Mouse (Mus musculus): ENCODE results near the gene Glrx.

Glrx gene

DNA sequence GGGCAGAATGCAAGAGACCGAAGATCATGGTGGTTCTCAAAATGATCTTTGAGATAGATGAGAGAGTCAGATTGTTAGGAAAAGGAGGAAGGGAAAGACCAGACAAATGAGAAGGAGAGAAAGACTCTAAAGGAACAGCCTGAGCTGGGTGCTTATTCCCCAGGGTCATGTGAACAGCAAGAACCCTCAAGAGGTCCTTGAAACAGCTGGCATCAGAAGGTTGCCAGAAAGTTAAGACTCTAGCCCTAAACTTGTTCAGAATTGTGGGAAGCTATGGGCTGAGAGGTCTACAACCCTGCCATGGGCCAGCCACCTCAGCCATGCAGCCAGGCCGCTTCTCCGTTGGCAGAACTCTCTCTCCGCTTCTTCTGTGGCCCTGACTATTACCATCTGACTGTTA, 1.2 kb upstream of the Glrx start:
- DNase-seq: no peak

DNA sequence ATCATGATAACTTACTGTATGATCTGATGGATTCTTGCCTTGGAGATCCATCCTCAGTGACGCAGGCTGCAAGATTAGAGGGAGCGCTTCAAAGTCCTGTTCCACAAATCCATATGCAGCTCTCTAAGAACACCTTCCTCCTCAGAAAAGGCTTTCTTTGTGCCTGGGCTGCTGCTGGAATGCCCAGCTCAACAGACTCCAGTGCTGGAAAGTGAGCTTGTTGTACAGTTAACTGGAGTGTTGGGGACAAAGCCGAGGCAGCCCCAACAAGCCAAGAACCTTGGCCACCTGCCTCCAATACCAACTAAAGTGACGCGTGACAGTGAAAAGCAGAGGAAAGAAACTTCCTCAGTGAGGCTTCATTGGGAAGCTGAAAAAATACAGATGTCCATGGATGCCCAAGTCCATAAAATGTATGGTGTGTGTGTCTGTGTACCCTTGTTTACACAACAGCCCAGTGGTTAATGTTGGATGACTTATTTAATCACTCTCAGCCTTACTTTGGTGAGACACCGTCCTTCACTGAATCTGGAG, 1.2 kb downstream of the Glrx start:
- DNase-seq: no peak

DNA sequence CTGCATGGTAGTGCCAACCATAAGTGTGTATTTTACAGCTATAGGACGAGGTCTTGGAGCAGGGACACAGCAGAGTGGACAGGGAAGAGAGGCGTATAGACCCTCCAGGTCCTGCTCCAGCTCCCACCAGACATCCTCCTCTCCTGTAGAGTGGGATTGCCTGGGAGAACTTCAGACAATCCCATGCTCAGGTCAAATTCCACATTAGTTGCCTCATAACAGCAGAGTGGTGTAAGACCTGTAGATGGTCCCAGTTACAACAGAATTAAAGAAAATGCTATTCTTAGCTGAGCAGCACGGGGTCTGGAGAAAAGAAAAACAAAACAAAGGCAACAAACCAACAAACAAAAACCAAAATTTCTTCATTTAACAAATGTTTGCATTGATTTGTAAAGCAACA, 2.3 kb downstream of the Glrx start:
- no peak for DNase-seq

DNA sequence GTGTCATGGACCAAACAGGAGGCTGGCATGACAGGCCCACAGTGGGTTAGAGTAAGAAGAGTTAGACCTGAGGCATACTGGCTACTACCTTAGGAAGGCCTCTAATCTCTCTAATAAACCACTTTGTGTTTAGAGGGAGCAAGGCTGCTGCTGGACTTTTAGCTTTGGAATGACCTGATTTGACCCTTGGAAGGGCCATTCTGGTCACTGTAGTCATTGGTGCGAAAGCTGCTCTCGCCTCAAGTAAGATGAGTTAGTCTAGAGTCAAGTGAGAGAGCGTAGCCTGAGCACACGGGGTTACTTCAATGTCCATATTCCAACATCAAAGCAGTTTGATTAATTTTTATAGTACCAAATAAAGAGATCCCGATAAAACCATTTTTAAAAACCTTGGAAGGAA, 3.7 kb downstream of the Glrx start:
- no peak for DNase-seq

DNA sequence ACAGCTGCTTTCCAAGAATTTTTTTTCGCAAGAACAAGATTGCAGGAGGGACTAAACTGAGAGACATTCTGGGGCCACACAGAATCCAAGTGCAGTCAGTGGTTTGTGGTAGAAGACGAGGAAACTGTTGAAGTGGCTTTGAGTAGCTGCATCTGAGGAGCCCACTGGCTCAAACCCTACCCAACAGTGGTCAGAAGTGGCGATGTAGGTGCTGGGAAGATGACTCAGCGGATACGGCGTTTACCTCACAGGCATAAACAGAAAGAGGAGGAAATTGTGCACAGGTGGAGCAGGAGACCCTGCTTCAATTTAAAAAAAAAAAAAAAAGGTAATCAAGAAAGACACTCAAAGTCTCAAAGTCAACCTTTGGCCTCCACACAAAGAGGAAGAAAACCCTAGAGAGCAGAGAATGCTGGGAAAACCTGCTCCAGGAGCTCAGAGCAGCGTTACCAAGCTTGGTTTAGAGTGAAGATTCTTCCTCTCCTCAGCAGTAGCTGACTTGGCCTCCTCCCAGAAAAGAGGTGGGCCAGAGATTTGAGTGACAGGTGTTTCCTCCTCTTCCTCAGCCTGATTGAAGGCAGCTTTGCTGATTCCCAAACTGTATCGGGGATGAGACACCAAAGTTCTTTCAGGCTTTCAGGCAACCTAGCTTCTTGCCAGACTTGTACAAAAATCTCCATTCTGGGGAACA, 4.5 kb downstream of the Glrx start:
- DNase-seq: no peak

DNA sequence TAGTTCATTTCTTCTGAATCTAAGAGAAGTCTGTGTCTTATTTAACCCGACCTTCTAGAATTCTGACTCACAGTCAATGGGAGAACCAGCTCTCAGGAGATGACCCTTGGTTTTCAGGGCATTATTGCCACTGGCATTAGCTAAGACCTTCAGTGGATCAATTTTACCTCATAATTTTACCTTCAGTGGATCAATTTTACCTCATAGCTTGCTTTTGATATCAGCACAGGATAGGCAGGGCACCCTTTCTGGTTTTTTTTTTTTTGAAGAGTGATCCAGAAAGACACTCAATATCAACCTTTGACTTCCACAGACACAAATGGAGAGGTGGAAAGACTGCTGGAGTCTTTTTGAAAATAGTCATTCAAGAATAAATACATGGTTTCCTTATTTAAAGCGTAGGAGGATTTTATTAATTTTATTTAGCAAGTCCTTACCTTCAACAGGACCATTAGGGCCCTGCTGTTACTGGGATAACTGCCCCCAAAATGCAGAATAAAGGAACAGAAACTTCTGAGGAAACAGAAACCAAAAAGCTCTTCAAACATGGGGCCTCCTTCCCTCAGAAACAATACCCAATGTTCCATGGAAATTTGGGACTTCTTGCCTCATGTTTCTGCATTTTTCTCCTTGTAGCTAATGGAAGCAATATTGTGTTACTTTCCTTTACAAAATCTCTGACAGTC, 5.3 kb downstream of the Glrx start:
- DNase-seq: no peak

DNA sequence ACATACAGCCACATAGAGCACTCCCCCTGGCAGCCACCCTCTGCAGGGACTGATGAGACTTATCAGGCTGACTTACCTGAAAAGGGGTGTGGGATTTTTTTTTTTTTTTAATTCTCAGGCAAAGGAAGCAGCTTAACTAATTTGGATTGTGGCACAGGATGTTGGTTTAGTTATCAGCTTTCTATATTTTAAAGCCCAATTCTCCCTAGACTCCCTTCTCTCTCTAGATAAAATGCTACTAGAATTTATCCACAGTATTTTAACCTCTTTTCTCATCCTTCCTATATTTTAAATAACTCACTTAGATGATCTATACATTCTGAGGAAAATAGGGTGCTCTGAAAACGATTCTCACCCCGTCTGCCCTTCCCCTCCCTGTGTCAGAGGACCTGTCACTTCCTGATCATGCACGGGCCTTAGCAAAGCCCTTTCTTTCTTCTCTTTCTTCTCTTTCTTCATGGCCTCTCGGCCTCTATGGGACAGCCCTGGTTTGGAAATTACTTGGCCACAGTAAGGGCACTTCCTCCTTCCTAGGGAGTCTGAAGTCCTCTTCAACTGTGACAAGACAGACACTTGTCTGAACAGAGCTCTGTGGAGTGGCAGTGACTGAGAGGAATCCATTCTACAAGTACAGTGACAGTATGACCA, 6.0 kb downstream of the Glrx start:
- no peak for DNase-seq

DNA sequence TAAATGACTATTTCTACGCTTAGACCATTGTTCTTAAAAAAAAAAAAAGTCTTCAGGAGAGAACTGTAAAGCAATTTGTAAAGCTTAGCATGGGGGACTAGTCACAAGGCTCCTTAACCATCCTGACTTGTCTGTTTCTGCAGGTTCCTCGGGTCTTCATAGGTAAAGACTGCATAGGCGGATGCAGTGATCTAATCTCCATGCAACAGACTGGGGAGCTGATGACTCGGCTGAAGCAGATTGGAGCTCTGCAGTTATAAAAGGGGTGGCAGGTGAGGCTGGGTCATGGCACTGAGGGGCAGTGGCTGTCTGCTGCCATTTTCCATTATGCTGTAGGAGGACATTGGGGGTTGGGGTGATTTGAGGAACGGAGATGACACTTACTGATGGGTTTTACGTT, 7.4 kb downstream of the Glrx start:
- DNase-seq: no peak

DNA sequence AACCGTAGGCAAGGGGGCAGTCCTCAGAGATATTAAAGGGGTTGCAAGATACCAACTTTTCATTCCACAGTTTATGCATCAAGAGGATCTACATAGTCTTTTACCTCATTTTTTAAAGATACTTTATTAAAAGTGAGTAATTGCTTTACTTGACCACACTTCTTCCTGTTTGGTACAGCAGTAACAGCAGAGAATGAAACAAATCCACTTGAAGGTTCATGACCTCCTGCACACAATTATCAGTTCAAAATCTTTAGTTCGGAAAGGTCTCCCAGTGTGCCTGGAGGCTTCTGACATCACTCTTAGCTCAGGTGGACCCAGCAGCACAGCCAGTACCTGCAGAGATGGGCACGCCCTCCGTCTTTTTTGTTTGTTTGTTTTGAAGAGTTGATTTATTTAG, 12.4 kb downstream of the Glrx start:
- DNase-seq: no peak

DNA sequence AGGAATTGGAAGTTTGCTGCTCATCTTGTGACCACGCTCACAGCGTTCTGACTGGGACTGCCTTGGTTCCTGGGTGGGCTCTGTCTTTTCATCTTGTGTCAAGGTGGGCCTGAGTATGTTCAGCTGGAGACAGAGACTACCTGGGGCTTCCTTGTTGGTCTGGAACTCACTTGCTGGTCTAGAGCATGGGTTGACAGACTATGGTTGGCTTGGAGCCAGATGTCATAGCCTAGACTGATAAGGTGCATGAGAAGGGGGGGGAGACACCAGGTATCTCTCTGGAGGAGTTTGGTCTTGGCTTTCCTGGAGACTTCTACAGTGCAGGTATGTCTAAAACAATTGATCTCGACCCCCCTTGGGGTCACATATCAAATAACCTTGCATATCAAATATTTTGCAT, 13.4 kb downstream of the Glrx start:
- no peak for DNase-seq

DNA sequence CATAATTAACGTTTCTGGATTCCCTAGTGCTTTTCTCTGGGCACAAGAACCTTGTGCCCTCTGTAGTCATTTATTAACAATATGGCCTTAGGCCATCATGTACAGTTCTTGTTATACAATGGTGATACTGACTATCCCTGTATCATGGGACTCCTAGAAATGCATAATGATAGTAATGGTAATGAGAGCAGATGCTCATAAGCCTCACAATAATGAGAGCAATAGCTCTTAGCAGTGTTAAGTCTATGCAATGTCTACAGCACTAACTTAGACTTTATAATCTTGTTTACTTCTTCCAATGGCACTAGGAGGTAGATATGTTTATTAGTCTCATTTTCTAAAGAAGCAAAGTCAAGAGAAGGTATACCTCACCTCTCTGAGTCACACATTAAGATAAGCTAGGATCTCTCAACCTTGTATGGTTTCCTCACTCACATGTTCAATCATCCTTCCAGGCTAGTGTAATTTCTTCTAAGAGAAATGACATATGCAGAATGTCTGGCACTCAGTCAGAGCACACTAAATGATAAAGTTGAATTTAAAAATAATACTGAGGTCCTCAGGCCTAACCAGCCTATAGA, 19.7 kb downstream of the Glrx start:
- no peak for DNase-seq

DNA sequence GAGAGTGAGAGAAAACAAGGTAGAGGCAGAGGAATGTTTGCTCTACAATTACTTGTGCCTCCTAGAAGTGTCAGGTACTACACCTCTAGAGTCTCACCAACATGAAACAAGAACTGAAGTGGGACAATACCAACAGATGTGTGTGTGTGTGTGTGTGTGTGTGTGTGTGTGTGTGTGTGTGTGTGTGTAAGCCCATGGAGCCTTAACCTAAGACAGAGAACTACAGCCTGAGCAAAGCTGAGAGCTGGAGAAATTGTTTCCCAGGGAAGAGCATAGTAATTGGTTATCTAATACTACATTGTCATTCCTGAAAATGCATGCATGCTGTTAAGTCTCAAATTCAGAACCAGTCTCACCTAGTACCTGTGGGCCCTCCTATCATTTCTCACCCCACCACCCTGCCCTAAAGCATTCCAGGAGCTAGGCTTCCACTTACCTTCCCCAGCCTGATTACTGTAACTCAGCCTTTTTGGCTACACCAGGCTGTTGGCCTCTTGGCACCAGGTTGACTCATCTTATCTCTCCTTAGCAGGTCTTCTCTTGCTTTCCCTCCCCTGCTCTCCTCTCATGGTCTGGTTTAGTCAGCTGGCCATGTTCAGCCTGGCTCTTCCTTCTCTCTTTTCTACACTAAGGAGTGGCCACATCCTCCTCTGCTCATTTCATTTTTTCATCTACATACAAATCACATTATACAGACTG, 26.0 kb downstream of the Glrx start:
- DNase-seq: no peak

DNA sequence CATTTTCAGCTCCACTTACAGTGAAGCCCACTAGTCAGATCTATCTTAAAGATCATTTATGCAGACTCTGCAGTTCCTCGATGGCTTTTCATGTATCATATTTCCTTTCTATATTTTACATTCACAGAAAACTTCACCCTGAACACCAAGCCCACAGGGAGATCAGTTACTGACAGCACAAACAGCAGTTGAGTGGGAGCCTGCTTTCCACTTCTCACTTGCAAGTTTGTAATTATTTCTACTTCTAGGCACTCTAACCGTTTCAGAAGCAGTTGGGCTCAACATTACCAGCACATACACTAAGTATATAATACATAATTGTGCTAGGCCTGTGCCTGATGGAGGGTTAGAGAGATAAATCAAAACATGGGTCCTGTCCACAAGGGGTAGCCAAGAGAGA, 28.2 kb downstream of the Glrx start:
- DNase-seq: no peak

DNA sequence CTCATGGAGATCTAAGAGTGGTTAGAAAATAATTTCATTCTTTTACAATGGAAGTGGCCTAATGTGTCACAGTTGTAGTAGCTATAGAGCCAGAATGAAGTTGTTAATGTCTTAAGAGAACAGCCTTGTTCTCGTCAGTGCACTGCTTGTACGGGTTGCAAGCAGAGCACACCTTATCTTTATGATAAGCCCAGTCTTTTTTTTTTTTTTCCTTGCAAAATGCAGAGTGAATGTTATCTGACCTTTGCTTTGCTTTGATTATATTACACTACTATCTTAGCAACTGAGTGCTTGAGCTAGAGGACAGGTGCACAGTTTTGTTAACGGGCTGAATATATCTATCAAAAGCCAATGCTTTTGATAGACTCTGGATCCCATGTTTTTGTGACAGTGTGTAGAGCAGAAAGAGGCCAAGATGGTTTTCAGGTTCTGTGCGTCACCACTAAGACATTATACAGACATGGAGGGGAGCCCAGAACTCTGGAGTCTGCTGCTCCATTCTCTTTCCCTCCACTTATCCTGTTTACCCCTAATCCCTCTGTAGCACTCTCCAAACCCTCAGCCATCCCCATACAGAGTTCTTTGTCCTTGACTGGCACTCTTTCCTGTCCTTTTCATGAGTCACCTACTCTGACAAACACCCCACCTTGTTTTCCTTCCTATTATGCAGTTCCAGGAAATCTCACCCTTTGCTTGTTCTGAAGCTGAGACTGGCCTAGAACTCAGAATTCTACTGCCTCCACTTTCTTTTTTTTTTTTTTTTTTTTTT, 35.1 kb downstream of the Glrx start:
- no peak for DNase-seq

DNA sequence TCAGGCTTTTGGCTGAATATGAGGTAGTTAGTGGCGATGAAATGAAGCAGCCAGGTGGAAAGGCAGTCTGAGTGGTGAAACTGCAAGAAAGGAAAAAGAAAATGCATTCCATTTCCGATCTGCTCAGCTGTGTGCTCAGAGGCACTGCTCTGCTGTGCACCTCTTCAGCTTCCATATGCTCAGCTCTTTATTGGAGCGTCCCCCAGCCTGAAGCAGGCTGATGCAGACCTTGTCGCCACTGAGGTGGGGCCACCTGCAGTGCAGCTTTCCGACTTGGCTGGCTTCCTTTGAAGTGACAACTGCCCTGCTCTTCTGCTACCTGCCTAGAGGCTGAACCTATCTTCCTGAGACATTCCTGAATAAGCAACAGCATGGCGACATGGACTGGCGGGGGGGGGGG, 36.5 kb downstream of the Glrx start:
- DNase-seq: peak; percentile 36

DNA sequence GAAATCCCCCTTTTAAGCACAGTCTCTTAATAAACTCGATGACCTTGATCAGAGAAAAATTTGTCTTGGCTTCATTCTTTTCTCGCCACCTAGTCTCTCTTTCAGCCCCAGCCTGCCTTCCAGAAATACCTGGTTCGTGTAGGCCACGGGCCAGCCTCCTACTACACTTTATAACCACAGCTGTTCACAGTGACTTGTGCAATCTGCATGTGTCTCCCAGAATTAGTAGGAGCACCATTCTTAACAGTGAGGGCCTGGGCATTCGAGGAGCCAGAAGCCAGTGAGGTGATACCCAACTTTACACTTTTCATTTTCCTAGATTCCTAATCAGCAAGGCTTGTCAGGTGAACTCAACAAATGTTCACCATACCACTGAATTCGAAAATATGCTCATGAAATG, 36.9 kb downstream of the Glrx start:
- DNase-seq: no peak

DNA sequence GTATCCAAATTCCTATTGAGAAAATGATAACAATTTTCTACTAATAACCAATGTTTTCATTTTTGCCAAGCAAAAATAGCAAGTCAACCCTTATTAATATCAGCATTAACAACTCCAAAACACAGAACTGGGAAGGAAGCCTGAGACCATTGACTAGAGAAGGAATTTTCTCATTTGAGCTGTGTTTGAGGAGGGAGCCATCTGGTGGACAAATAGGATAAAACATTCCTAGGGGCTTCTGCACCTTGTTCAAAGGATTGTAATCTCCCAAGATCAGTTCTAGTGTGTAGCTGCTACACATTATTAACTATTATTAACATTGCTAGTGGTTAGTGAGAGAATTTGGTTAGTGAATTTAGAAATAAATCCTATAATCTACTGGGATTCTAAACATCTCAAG, 38.2 kb downstream of the Glrx start:
- peak; percentile 43 for DNase-seq

DNA sequence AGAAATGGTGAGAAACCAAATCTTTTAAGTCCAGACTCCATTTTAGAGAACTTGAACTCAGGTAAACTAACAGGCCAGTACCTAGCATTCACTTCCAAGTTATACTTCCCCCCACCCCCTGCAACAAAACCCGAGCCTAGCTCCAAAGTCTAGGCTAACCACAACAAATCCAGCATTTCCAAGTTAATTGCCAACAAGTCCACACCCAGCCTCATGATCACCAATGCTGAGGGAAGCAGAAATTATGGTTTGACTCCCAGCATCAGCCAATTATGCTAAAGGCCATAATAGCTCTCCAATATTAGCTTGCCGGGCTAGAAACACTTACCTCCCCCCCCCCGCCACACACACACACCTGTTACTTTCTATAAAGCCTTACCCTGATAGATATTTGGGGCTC, 40.1 kb downstream of the Glrx start:
- DNase-seq: no peak

DNA sequence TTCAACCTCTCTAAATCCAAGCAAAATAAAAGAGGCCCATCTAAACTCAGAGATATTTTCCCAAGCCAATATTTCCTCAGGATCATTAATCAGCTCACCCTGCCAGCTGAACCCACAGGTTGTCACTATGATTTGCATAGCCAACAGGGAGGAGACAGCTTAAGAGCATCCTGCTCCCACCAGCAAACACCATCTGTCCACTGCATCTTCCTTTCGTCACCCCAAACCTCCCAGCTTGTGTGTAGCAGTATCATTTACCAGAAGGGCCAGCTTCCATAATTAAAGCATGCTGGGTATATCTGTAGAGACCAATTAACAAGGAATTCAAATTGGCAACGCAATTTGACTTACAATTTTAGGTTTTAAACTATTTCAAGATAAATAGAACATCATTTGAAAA, 40.8 kb downstream of the Glrx start:
- no peak for DNase-seq

DNA sequence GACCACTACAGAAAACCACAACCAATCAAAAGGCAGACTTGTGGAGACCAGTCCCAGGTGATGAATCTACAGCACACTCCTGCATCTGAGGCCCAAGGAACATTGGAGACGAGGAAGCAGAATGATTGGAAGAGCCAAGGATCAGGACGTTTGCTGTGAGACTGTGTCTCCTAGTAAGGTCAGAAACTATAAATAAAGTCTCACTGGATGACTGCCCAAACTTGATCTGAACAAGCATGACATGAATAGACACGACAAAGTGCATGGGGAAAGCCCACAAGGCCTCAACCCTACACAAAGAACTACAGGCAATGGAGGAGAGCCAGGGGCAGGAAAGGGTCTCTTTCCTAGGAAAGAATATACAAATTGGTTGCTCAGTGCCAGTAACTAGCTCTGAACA, 44.1 kb downstream of the Glrx start:
- no peak for DNase-seq

DNA sequence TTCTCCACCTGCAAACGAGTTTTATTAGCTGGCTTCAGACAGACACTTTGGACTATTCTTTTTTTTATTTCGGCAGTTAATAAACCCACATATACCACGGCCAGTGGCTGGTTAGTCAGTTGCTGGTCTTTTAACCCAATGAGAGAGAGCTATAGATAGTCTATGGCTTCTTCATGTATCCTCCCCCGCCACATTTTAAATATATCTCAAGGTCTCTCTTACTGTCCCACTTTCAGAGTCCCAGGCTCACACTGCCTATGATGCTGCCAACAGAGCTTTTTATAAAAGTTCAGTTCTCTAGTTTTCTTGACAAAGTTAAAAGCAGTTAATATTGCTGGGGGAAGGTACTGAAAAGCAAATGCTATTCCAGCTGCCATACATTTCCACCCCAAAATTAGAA, 52.2 kb downstream of the Glrx start:
- no peak for DNase-seq

DNA sequence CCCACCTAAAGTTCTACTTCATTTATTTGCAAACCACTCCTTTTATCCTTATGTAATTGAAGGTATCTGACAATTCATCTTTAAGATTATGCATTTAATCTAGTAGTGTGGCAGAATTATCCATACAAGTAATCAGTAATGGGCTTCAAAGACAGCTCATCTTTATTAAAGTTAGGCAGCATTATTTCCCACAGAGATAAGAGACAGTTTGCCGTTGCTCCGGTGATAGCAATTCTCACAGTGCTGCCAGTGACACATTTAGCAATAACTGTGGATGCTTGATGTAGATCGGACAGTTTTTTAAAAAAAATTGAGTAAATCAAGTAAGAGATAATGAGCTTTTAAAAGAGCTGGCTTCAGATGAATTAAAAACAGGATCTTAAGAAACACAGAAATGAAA, 52.6 kb downstream of the Glrx start:
- no peak for DNase-seq

DNA sequence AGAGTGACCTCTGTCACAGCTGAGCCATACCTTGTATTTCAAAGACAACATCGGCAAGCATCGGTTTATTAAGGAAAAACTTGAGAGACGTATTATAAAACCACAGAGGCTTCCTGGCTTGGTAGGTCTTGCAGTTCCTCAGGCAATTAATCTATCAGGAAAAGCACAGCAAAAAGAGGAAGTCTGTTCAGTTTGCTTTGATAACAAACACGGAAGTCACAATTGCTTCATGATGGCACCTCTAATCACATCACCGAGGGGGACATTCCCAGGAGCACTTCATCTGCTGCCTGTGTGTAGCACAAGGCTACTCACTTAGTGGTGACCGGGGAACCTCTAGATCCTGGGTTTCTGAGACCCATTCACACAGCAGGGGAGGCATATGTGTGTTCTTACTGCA, 53.2 kb downstream of the Glrx start:
- no peak for DNase-seq
